In the genomic region with DNA sequence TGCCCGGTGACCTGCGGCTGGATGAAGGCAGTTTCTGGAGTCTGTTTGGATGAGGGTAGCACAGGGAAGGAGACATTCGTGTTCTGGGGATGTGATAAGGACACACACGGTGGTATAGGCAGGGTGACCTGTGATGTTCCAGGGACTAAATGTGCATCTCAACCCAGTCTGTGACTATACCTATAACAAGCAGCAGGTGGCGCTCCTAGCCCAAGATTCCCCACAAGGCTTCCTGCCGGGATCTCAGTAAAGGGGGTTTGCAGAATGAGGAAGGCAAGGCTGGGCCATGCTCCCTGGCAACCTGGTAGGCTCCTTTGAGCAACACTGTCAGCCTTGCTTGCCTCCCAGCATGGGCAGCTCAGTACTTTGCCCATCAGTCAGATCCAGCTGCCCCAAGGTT, we compare ENCODE assay signal across 8 mouse cellular contexts. TPM values are rescaled to one million over a fixed set of nuclear protein-coding genes. Genes with fewer than 3 reads are reported as not detected.
DNase-seq lines count a peak whose midpoint lies in the region; ATAC-seq and TF ChIP-seq lines count a peak whose summit lies in the region.

No protein-coding gene starts in this region.

- TF ChIP-seq CTCF in testis, adult 2 months (IDR thresholded peaks at IDR 0.05; ENCODE audit: control insufficient read depth, insufficient read depth, insufficient replicate concordance, low read depth, low read length) = peak; percentile 87

- peaks cover 10% of the 10 kb centered on the region; the same call in 1 of the 2 replicates for H3K4me1 ChIP-seq in liver, embryonic 12.5 days
- H3K4me1 ChIP-seq in kidney, embryonic 16.5 days (ENCODE audit: insufficient read depth, low read length) = peaks cover 10% of the 10 kb centered on the region
- H3K4me1 ChIP-seq in liver, embryonic 13.5 days (replicated peaks) = peaks cover 10% of the 10 kb centered on the region
- peaks cover 12% of the 10 kb centered on the region for H3K4me1 ChIP-seq in neural tube, embryonic 11.5 days (ENCODE audit: control insufficient read depth, insufficient read depth, low read length)
- H3K4me1 ChIP-seq in testis, adult 2 months (ENCODE audit: control insufficient read depth, insufficient read depth, low read length) = peaks cover 15% of the 10 kb centered on the region

- peaks cover 48% of the 10 kb centered on the region for H3K27me3 ChIP-seq in liver, embryonic 12.5 days (replicated peaks)
- H3K27me3 ChIP-seq in kidney, embryonic 16.5 days (ENCODE audit: insufficient read depth, low read length) = no peaks in the 10 kb centered on the region
- H3K27me3 ChIP-seq in liver, embryonic 13.5 days = peaks cover 47% of the 10 kb centered on the region
- H3K27me3 ChIP-seq in neural tube, embryonic 11.5 days (ENCODE audit: control insufficient read depth, insufficient read depth, low read length) = 0 out of 2 replicates have a peak, but pooled peaks cover 5% of the 10 kb centered on the region
- H3K27me3 ChIP-seq in testis, adult 2 months (ENCODE audit: control insufficient read depth, insufficient read depth, low read length) = no peaks in the 10 kb centered on the region

- H3K9me3 ChIP-seq in liver, embryonic 12.5 days (replicated peaks) = no peaks in the 10 kb centered on the region
- no peaks in the 10 kb centered on the region for H3K9me3 ChIP-seq in kidney, embryonic 16.5 days (ENCODE audit: low read length)
- no peaks in the 10 kb centered on the region for H3K9me3 ChIP-seq in liver, embryonic 13.5 days (replicated peaks)
- H3K9me3 ChIP-seq in neural tube, embryonic 11.5 days (ENCODE audit: control insufficient read depth, low read length) = no peaks in the 10 kb centered on the region

- no peak for ATAC-seq in liver, embryonic 12.5 days
- ATAC-seq in kidney, embryonic 16.5 days (ENCODE audit: low FRiP score, low TSS enrichment) = peak; percentile 14; the same call in 1 of the 2 replicates
- ATAC-seq in liver, embryonic 13.5 days (ENCODE audit: low read depth) = no peak
- ATAC-seq in neural tube, embryonic 11.5 days (ENCODE audit: insufficient read depth, low FRiP score, low TSS enrichment) = no peak

- H3K36me3 ChIP-seq in liver, embryonic 12.5 days = no peaks in the 10 kb centered on the region
- no peaks in the 10 kb centered on the region for H3K36me3 ChIP-seq in kidney, embryonic 16.5 days (ENCODE audit: insufficient read depth, low read length)
- no peaks in the 10 kb centered on the region for H3K36me3 ChIP-seq in liver, embryonic 13.5 days
- no peaks in the 10 kb centered on the region for H3K36me3 ChIP-seq in neural tube, embryonic 11.5 days (ENCODE audit: control insufficient read depth, insufficient read depth, low read length)
- H3K36me3 ChIP-seq in testis, adult 2 months (ENCODE audit: control insufficient read depth, insufficient read depth, low read length) = no peaks in the 10 kb centered on the region

- H3K4me2 ChIP-seq in liver, embryonic 12.5 days = no peak overlapping the region
- H3K4me2 ChIP-seq in kidney, embryonic 16.5 days (replicated peaks; ENCODE audit: low read depth, low read length) = no peak overlapping the region
- H3K4me2 ChIP-seq in liver, embryonic 13.5 days = no peak overlapping the region
- H3K4me2 ChIP-seq in neural tube, embryonic 11.5 days (ENCODE audit: low read depth) = no peak overlapping the region

- TF ChIP-seq POLR2A in testis, adult 2 months (IDR thresholded peaks at IDR 0.05; ENCODE audit: control insufficient read depth, low read depth, low read length) = no peak

- WGBS in liver, embryonic 12.5 days (ENCODE audit: insufficient replicate concordance) = 7% methylated on average over 6 of the region's 6 CpGs
- WGBS in kidney, embryonic 16.5 days = 11% methylated on average over 6 of the region's 6 CpGs
- 6% methylated on average over 6 of the region's 6 CpGs for WGBS in liver, embryonic 13.5 days (ENCODE audit: insufficient replicate concordance)
- 16% methylated on average over 6 of the region's 6 CpGs for WGBS in neural tube, embryonic 11.5 days

- no peak overlapping the region for H3K9ac ChIP-seq in liver, embryonic 12.5 days
- H3K9ac ChIP-seq in kidney, embryonic 16.5 days (replicated peaks; ENCODE audit: low read length) = no peak overlapping the region
- no peak overlapping the region for H3K9ac ChIP-seq in liver, embryonic 13.5 days
- no peak overlapping the region for H3K9ac ChIP-seq in neural tube, embryonic 11.5 days (ENCODE audit: low read length)

- H3K4me3 ChIP-seq in liver, embryonic 12.5 days = no peak overlapping the region
- no peak overlapping the region for H3K4me3 ChIP-seq in kidney, embryonic 16.5 days (ENCODE audit: low read length)
- H3K4me3 ChIP-seq in liver, embryonic 13.5 days (replicated peaks) = no peak overlapping the region
- H3K4me3 ChIP-seq in neural tube, embryonic 11.5 days (ENCODE audit: low read depth, low read length) = no peak overlapping the region
- no peak overlapping the region for H3K4me3 ChIP-seq in testis, adult 2 months (ENCODE audit: control insufficient read depth, low read depth, low read length)

- H3K27ac ChIP-seq in liver, embryonic 12.5 days = no peak overlapping the region
- no peak overlapping the region for H3K27ac ChIP-seq in kidney, embryonic 16.5 days (ENCODE audit: low read length)
- no peak overlapping the region for H3K27ac ChIP-seq in liver, embryonic 13.5 days
- H3K27ac ChIP-seq in neural tube, embryonic 11.5 days (ENCODE audit: low read depth, low read length) = no peak overlapping the region
- H3K27ac ChIP-seq in testis, adult 2 months (ENCODE audit: control insufficient read depth, insufficient read depth, low read depth, low read length) = no peak overlapping the region

- DNase-seq in liver = peak; percentile 67
- peak; percentile 88 to 94 for DNase-seq in cerebellum, postnatal 4 days (ENCODE audit: low spot score in 2 of 2)
- peak; percentile 62 for DNase-seq in gastrocnemius, postnatal 25 days
- DNase-seq in liver, embryonic 13.5 days = peak; percentile 45
- peak; percentile 86 for DNase-seq in neural tube, embryonic 11.5 days (ENCODE audit: low spot score)

RNA-seq across cellular contexts. Expression of a gene that starts 2.2 kb away (rescaled TPM):
- 8.0 and 9.8 TPM in 2 replicates for polyA plus RNA-seq in liver, embryonic 12.5 days (2016; fragmentation: Nextera tagmentation; extraction: Ambion mirVana)
- total RNA-seq in gastrocnemius, postnatal 25 days (2021) = 10 to 100 TPM; 12.6 to 14.4 TPM
- polyA plus RNA-seq in kidney, embryonic 16.5 days (2015; fragmentation: Nextera tagmentation; extraction: Ambion mirVana) = 22.6 and 23.1 TPM in 2 replicates
- 5.3 and 6.5 TPM in 2 replicates for polyA plus RNA-seq in liver, embryonic 13.5 days (2015; fragmentation: Nextera tagmentation; extraction: Ambion mirVana)
- 22.3 and 23.2 TPM in 2 replicates for polyA plus RNA-seq in neural tube, embryonic 11.5 days (2014; fragmentation: Nextera tagmentation; extraction: Ambion mirVana)
- 73.1 and 75.3 TPM in 2 replicates for polyA plus RNA-seq in testis, adult 2 months (2012; rRNA removed)
